Mouse (Mus musculus): ENCODE measurements around the gene Muc1. TPM values are rescaled to one million over a fixed set of nuclear protein-coding genes. Genes with fewer than 3 reads are reported as not detected.
A peak's percentile ranks its signal among the peaks of the same experiment; 100 is the strongest.

Muc1 gene
- 0.75 and 0.83 TPM in 2 replicates for polyA plus RNA-seq (2012; ENCODE audit: insufficient read depth, insufficient read length, missing spikeins)

- H3K4me3 ChIP-seq (ENCODE audit: insufficient read depth, low read depth, low read length): peak within 1 kb of the TSS; percentile 77
These were observed at the start of gene Muc1 for GRCm38 (mm10) chr3:89228836-89229235. Muc1 (plus strand) TSS chr3:89229057.

GRCm38 (mm10) chr3:89181749-89182500 is 46.9 kb upstream of the Muc1 start:
- Histone ChIP-seq H3K27ac (replicated peaks; ENCODE audit: low read depth, low read length) (no peak overlapping the region), H3K4me3 (ENCODE audit: insufficient read depth, low read depth, low read length) (no peak overlapping the region), H3K4me1 (ENCODE audit: control insufficient read depth, insufficient read depth, insufficient read length, low read length) (peaks cover 5% of the 10 kb centered on the region; the same call in 1 of the 2 replicates)

More at GRCm38 (mm10) chr3:89228836-89229235, at the start of gene Muc1:
- H3K4me1 ChIP-seq (ENCODE audit: control insufficient read depth, insufficient read depth, insufficient read length, low read length): 0 out of 2 replicates have a peak, but pooled peaks cover 3% of the 10 kb centered on the region
- H3K27ac ChIP-seq (replicated peaks; ENCODE audit: low read depth, low read length): peak within 1 kb of the TSS; percentile 73

- peaks cover 5% of the 10 kb centered on the region; the same call in 1 of the 2 replicates for H3K4me1 ChIP-seq (ENCODE audit: control insufficient read depth, insufficient read depth, insufficient read length, low read length)
- no peak overlapping the region for H3K27ac ChIP-seq (replicated peaks; ENCODE audit: low read depth, low read length)
- H3K4me3 ChIP-seq (ENCODE audit: insufficient read depth, low read depth, low read length): 0 out of 2 replicates have a peak overlapping the region, but pooled peaks have one; percentile 54
These were observed 46.3 kb upstream of the Muc1 start for GRCm38 (mm10) chr3:89182531-89183057.

GRCm38 (mm10) chr3:89183058-89183958 is 45.5 kb upstream of the Muc1 start, which contains the start of gene Fam189b:
Fam189b (plus strand) TSS chr3:89183143.
- Histone ChIP-seq H3K4me1 (ENCODE audit: control insufficient read depth, insufficient read depth, insufficient read length, low read length) (peaks cover under 1% of the 10 kb centered on the region; the same call in 1 of the 2 replicates), H3K27ac (replicated peaks; ENCODE audit: low read depth, low read length) (no peak within 1 kb of the TSS), H3K4me3 (ENCODE audit: insufficient read depth, low read depth, low read length) (peak within 1 kb of the TSS; percentile 54)

- no peak overlapping the region for H3K27ac ChIP-seq (replicated peaks; ENCODE audit: low read depth, low read length)
- peak overlapping the region; percentile 54 for H3K4me3 ChIP-seq (ENCODE audit: insufficient read depth, low read depth, low read length)
- no peaks in the 10 kb centered on the region; the same call in 1 of the 2 replicates for H3K4me1 ChIP-seq (ENCODE audit: control insufficient read depth, insufficient read depth, insufficient read length, low read length)
These were observed 44.9 kb upstream of the Muc1 start for GRCm38 (mm10) chr3:89183959-89184315.

GRCm38 (mm10) chr3:89187197-89187596 is 41.7 kb upstream of the Muc1 start:
- Histone ChIP-seq H3K27ac (replicated peaks; ENCODE audit: low read depth, low read length) (no peak overlapping the region), H3K4me3 (ENCODE audit: insufficient read depth, low read depth, low read length) (no peak overlapping the region), H3K4me1 (ENCODE audit: control insufficient read depth, insufficient read depth, insufficient read length, low read length) (no peaks in the 10 kb centered on the region; the same call in 1 of the 2 replicates)

DNA sequence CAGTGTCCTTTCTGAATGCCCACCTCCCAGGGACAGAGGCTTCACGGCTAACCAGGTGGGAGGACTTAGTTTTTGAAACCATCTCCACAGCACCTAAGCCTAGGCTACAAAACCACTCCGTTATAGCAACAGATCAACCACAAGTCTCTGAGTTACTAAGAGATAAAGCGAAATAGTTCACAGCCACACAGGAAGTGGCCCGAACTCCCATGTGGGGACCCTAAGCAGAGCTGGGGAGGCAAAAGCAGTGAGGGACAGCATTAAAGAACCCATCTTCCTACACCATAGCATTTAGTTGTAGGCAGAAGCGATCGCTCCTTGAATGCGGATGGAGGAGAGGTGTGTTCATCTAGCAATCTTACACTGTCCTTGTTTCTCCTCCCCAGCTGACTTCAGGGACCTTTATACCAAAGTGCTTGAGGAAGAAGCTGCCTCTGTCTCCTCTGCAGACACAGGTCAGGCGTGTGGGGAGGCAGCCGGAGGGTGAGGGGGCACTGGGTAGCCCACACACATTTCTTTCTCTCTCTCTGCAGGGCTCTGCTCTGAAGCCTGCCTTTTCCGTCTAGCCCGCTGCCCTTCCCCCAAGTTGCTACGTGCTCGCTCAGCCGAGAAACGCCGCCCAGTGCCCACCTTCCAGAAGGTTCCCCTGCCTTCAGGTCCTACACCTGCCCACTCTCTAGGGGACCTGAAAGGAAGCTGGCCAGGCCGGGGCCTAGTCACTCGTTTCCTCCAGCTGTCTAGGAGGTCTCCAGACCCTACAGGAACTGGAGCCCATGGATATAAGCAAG is 41.0 kb upstream of the Muc1 start:
- no peaks in the 10 kb centered on the region; the same call in 1 of the 2 replicates for H3K4me1 ChIP-seq (ENCODE audit: control insufficient read depth, insufficient read depth, insufficient read length, low read length)
- H3K27ac ChIP-seq (replicated peaks; ENCODE audit: low read depth, low read length): no peak overlapping the region
- no peak overlapping the region for H3K4me3 ChIP-seq (ENCODE audit: insufficient read depth, low read depth, low read length)

- H3K4me3 ChIP-seq (ENCODE audit: insufficient read depth, low read depth, low read length): no peak overlapping the region
- no peak overlapping the region for H3K27ac ChIP-seq (replicated peaks; ENCODE audit: low read depth, low read length)
These were observed 40.4 kb upstream of the Muc1 start for GRCm38 (mm10) chr3:89188478-89188875.

GRCm38 (mm10) chr3:89190436-89190835 is 38.4 kb upstream of the Muc1 start:
- H3K4me1 ChIP-seq (ENCODE audit: control insufficient read depth, insufficient read depth, insufficient read length, low read length): no peaks in the 10 kb centered on the region; the same call in 1 of the 2 replicates
- H3K4me3 ChIP-seq (ENCODE audit: insufficient read depth, low read depth, low read length): no peak overlapping the region
- no peak overlapping the region for H3K27ac ChIP-seq (replicated peaks; ENCODE audit: low read depth, low read length)

More at GRCm38 (mm10) chr3:89188478-89188875, 40.4 kb upstream of the Muc1 start:
- no peaks in the 10 kb centered on the region; the same call in 1 of the 2 replicates for H3K4me1 ChIP-seq (ENCODE audit: control insufficient read depth, insufficient read depth, insufficient read length, low read length)

- Histone ChIP-seq H3K4me1 (ENCODE audit: control insufficient read depth, insufficient read depth, insufficient read length, low read length) (no peaks in the 10 kb centered on the region), H3K27ac (replicated peaks; ENCODE audit: low read depth, low read length) (no peak overlapping the region), H3K4me3 (ENCODE audit: insufficient read depth, low read depth, low read length) (no peak overlapping the region)
These were observed 35.5 kb upstream of the Muc1 start for GRCm38 (mm10) chr3:89193351-89193750.

DNA sequence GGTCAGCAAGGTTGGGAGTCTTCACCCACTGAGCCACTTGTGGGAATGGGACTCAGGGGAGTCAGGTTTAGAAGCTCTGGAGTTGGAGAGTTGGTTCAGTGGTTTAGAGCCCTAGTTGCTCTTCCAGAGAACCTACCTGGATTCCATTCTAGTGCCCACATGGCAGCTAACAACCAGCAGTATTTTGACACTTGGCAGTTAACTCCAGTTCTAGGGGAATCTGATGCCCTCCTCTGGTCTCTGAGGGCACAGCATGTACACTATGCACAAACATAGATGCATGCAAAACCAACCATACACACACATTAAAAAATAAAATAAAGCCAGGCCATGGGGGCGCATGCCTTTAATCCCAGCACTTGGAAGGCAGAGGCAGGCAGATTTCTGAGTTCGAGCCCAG is 35.0 kb upstream of the Muc1 start:
- H3K4me1 ChIP-seq (ENCODE audit: control insufficient read depth, insufficient read depth, insufficient read length, low read length): no peaks in the 10 kb centered on the region
- no peak overlapping the region for H3K4me3 ChIP-seq (ENCODE audit: insufficient read depth, low read depth, low read length)
- no peak overlapping the region for H3K27ac ChIP-seq (replicated peaks; ENCODE audit: low read depth, low read length)

DNA sequence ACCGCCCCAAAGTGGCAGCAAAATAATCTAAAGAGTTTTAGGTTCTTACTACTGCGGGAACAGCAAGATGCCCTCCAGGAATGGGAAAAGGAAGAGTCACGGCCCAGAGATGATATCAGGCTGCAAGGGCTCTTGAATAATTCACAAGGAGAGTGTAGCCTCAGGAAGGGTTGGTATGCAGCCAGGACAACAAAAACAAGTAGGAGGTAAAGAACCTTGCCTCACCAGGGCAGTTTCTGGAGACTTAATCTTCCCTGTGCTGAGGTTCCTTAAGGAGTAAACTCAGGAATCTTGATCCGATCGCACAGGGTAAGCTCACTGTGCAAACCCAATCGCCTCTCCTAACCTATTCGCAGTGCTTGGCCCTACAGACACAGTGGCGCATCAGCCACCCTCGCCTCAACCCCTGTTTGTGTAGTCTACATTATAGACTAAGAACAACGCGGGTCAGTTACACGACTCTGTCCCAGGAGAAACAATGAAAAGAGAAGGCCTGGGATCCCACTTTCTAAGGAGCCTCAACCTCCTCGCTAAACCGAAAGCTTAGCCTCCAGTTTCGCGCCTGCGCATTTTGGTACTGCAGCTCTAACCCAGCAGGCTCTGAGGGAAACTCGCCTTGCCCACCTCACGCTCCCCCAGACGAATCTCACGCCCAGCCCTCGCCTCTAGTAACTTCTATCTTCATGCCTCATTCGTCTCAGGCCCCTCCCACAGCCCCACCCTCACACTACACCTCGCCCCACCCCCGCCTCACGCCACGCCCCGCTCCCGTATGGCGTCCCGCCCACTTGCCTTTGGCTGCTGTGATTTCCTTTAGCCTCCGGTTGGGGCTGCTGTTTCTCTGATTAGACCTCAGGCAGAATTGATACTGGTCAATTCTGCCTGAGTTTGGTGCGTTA is 32.6 kb upstream of the Muc1 start:
- Histone ChIP-seq H3K27ac (replicated peaks; ENCODE audit: low read depth, low read length) (peak overlapping the region; percentile 52), H3K4me3 (ENCODE audit: insufficient read depth, low read depth, low read length) (peak overlapping the region; percentile 62), H3K4me1 (ENCODE audit: control insufficient read depth, insufficient read depth, insufficient read length, low read length) (no peaks in the 10 kb centered on the region)

GRCm38 (mm10) chr3:89199839-89200238 is 29.0 kb upstream of the Muc1 start:
- H3K4me3 ChIP-seq (ENCODE audit: insufficient read depth, low read depth, low read length): no peak overlapping the region
- no peak overlapping the region for H3K27ac ChIP-seq (replicated peaks; ENCODE audit: low read depth, low read length)
- peaks cover 3% of the 10 kb centered on the region; the same call in 1 of the 2 replicates for H3K4me1 ChIP-seq (ENCODE audit: control insufficient read depth, insufficient read depth, insufficient read length, low read length)
